Mouse (Mus musculus): ENCODE data around the gene Srarp. TPM values are rescaled to one million over a fixed set of nuclear protein-coding genes. Genes with fewer than 3 reads are reported as not detected.

Srarp gene
- polyA plus RNA-seq, 1 experiment = 11.9 TPM

DNA sequence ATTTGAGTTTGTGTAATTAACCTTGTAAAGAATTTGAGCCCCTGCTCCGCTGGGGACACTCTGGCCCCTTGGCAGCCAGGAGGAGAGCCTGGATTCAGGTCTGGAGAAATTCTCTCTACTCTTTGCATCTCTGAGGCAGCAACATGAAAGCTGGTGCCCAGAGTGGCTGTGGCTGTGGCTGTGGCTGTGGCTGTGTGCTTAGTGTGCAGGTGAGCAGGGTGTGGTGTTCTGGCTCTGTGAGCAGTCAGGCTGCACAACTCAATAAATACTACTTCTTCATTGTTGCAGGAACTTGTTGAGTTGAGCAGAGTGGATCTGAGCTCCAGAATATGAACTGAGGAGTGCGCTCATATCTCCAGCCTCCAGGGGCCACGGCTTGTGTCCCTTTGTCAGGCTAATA, 23.0 kb upstream of the Srarp start:
- DNase-seq (ENCODE audit: extremely low spot score in 1 of 2, low spot score in 1 of 2) = no peak

DNA sequence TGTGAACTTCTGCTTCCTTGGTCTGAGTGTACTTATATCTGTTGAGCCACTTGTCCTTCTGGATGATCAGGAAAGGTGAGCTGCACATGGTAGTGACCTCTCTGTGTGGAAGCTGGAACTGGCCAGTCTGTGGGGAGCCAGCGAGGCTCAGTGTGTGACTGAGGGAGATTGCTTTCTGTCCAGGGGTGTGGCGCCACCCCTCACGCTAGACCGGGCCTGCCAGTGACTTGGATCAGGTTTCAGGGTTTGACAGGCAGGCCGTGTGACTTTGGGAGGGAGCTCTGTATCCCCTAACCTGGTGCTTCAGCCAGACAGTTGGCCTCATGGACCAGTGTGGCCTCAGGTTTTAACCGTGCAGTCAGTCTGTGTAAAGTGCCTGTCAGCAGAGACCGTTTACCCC, 22.3 kb upstream of the Srarp start:
- DNase-seq (ENCODE audit: extremely low spot score in 1 of 2, low spot score in 1 of 2) = no peak

DNA sequence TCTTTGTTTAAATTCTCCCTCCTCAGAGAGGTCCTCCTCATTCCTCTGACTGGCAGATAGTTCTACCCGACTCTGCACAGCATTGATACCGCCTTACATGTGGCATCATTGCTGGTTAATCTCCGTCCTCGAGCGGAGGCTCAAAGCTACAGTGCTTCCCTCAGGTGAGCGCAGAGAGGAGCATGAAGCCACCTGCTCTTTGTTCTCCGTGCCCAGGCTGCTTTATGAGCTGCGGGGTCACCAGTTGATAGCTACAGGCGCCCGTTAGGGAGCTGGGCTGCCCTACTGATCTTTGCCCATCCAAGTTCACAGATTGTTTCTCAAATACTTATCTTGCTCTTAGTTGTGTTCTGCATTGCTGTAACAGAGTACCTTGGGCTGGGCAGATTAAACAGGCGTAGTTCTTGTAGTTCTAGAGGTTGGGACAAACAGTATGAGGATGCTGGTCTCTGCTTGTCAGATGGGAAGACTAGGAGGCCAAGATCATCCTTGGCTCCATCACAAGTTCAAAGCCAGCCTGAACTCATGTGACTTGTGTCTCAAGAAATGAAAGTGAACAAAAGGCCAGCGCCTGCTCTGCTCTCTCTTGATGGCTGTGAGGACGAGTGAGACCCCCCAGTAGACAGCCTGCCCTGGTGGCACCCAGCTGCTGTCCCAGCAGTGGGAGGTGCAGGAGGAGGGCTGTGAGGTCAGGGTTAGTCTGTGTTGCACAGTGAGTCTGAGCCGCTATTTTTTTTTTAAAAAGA, 20.5 kb upstream of the Srarp start:
- DNase-seq (ENCODE audit: extremely low spot score in 1 of 2, low spot score in 1 of 2) = no peak

- no peak for DNase-seq (ENCODE audit: extremely low spot score in 1 of 2, low spot score in 1 of 2)
These were observed 19.6 kb upstream of the Srarp start for GRCm38 (mm10) chr4:141455526-141455925.

- DNase-seq (ENCODE audit: extremely low spot score in 1 of 2, low spot score in 1 of 2) = peak in 1 of 2 experiments; percentile 72
These were observed 18.9 kb upstream of the Srarp start for GRCm38 (mm10) chr4:141454581-141455350.

- no peak for DNase-seq (ENCODE audit: extremely low spot score in 1 of 2, low spot score in 1 of 2)
These were observed 16.1 kb upstream of the Srarp start for GRCm38 (mm10) chr4:141451916-141452450.

- DNase-seq (ENCODE audit: extremely low spot score in 1 of 2, low spot score in 1 of 2) = no peak
These were observed 15.3 kb upstream of the Srarp start for GRCm38 (mm10) chr4:141451251-141451650.

DNA sequence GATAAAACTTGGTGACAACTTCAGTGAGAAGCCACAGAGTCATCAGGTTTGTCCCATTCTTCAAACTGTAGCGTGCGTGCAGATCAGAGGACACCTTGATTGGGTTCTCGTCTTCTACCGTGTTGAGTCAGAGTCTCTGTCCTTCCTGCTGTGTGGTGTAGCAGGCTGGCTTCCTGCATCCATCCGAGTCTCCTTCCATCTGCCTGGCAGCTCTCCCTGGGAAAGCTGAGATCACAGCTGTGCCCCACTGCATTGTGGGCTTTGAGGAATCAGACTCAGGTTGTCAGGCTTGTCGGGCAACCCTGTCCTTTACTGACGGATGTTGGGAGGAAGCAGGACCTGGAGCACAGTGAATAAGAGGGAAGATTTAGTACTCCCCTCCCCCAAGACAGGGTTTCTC, 10.3 kb upstream of the Srarp start:
- peak in 1 of 2 experiments; percentile 62 for DNase-seq (ENCODE audit: extremely low spot score in 1 of 2, low spot score in 1 of 2)

GRCm38 (mm10) chr4:141445328-141445720, 9.4 kb upstream of the Srarp start:
- no peak for DNase-seq (ENCODE audit: extremely low spot score in 1 of 2, low spot score in 1 of 2)

DNA sequence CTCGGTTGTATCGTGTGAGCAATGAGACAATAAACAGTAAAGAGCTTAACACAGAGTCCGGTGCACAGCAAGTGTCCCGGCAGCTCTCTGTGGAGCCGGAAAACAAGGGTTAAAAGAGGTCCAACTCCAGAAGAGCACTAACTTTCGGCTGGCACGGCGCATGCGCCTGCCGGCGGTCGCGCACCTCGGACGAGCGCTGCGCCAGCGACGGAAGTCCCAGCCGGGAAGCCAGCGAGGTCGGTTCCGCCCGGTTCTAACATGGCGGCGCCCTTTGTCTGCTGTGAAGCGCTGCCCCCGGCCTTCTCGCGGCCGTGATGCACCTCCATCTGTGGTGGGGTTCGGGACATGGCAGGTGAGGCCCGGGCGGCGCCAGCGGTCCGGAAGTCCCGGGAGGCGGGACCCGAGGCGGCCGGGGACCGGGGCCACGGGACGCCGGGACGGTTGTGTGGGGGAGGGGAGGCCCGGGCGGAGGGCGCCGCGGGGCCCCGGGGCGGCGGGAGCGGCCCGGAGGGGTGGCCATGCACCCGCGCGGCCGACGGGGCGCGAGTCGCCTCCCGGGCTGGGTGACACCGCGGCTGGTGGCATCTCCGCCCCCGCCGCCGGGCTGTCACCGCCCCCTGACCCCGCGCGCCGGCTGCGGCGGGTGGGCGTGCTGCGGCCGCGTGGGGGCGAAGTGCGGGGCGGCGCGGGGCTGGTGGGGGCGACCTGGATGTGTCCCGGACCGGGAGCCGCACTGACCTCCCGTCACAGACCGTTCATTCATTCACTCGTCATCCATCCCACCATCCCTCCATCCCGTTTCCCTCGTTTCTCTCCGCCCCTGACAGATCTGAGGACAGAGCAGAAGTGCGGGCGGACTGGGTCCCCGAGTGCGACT, 8.8 kb upstream of the Srarp start, which contains the start of gene Zbtb17:
Gene Zbtb17 (plus strand): TSS at position 204 of the 877 bp plus-strand sequence.
- peak; percentile 62 to 89 for DNase-seq (ENCODE audit: extremely low spot score in 1 of 2, low spot score in 1 of 2)

GRCm38 (mm10) chr4:141443641-141444429, 7.9 kb upstream of the Srarp start:
- DNase-seq (ENCODE audit: extremely low spot score in 1 of 2, low spot score in 1 of 2) = no peak

- DNase-seq (ENCODE audit: extremely low spot score in 1 of 2, low spot score in 1 of 2) = no peak
These were observed 5.0 kb upstream of the Srarp start for GRCm38 (mm10) chr4:141440877-141441276.

DNA sequence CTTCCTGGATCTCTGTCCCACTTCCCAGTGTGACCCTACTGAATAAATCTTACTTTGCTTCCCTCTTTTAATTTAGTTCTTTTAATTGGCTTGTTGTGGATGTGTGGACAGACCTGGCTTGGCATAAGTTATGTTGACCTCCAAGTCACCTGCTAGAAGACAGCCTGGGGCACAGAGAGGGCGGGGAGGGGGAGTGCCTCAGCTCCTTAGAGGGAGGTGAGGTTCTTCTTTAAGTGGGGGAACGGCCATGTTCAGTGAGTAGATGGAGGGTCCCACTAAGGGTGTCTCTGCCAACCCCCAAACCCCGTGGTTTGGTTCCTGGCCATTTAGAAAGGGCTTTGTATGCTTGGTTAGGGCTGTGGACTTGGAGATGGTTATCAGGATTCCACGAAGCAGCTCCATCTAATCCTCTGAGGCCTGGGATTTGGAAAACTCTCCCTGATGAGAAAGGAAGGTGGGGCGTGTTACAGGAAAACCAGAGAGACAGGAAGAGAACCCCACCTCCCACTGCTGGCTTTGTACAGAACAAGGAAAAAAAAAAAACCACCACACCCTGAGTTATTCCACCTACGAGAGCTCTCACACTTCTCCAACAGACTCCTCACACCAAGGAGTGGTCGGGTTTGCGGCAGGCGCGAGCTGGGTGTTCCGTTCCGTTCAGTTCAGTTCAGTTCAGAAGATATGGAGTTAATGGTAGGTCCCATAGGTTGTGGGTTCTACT, 3.3 kb upstream of the Srarp start:
- DNase-seq (ENCODE audit: extremely low spot score in 1 of 2, low spot score in 1 of 2) = no peak

DNA sequence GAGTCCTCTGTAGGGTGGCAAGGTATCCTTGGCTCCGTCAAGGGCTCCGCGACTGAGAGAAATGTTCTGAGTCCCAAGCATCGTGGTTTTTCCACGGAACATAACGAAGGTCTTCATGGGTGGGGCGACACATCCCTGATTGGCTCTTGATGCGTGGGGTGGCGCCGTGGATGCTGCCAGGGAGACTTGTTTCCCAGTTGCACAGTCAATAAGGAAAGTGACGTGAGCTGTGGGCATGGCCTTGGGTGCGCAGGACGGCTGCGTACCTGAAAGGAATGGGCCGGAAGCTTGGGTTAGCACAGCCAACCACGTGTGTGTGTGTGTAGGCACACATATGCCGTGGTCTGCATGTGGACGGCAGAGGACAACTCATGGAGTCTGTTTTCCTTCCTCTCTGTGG, 2.7 kb downstream of the Srarp start:
- no peak for DNase-seq (ENCODE audit: extremely low spot score in 1 of 2, low spot score in 1 of 2)

DNA sequence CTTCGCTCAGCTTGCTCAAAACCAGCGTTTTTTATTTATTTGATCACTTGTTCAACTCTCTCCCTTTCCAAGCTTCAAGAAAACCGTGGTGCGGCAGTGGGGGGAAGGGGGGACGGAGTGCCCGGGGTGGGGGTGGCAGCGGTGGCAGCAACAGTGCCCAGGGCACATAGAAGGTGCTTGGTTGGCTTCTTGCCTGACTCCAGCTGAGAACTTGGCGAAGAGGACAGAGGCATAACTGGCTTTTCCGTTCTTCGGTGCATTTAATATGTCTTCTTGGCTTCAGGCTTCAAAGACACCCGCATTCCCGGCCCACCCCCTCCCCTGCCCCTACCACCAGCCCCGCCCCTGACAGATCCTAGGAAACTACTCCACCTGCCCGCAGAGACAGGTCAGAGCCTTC, 3.2 kb downstream of the Srarp start:
- DNase-seq (ENCODE audit: extremely low spot score in 1 of 2, low spot score in 1 of 2) = no peak

DNA sequence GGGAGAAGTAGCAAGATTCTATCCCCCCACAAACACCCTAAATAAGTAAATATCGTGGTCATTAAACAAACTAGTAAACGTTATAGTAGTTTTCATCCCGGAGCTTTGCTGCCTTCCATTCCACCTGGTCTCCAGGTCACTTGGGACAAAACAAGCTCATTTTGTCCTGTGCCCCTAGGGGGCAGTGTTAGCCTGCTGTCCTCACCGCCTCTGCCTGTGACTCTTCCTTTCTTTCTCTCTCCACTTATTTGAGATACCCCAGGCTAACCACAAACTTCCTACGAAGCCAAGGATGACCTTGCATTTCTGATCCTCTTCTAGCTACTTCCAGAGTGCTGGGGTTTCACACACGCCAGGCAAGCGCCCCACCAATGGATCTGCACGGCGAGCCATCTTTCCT, 4.9 kb downstream of the Srarp start:
- DNase-seq (ENCODE audit: extremely low spot score in 1 of 2, low spot score in 1 of 2) = peak in 1 of 2 experiments; percentile 85

- peak in 1 of 2 experiments; percentile 47 for DNase-seq (ENCODE audit: extremely low spot score in 1 of 2, low spot score in 1 of 2)
These were observed 6.1 kb downstream of the Srarp start for GRCm38 (mm10) chr4:141429847-141430246.

- no peak for DNase-seq (ENCODE audit: extremely low spot score in 1 of 2, low spot score in 1 of 2)
These were observed 6.5 kb downstream of the Srarp start for GRCm38 (mm10) chr4:141429381-141429780.

- DNase-seq (ENCODE audit: extremely low spot score in 1 of 2, low spot score in 1 of 2) = no peak
These were observed 8.0 kb downstream of the Srarp start for GRCm38 (mm10) chr4:141427921-141428320.

Measured in frontal cortex, adult 2 months (tissue).